Mouse (Mus musculus) c-Kit-positive CD71-positive TER-119-negative erythroid progenitor cells, embryonic 14.5 days (primary cell): ENCODE results near the gene Akr1c13.
"Not testable (repeated sequence)": the region's sequence is repeated elsewhere in the genome, so short reads cannot be mapped to it uniquely, and the experiment has no call there.

Experiments used
- DNase-seq: peaks from one replicate; pipeline ENCODE4 v3.0.0-alpha.2; 2013; ENCODE audit warnings: low read depth

The Akr1c13 gene

GRCm38 (mm10) chr13:4190904-4191303 is at the start of gene Akr1c13:
Akr1c13 (plus strand) TSS chr13:4191150.
- DNase-seq: no peak

DNA sequence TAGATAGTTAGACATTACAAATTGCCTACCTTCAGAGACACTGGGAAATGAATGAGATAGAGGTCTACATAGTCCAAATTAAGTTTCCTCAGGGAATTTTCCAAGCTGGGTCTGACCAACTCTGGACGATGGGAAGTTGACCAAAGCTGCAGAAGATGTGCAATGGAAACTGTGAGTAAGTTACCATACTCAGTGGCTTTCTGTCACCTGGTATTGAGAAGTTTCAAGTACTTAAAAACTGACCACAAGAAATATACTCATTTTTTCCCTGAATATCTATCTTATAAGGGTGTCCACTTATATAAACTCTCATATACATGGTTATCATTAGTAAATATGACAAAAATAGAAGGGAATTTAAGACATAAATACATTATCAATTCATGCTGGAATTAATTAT is 46.7 kb upstream of the Akr1c13 start:
- DNase-seq: no peak

- DNase-seq: no peak
Measured at GRCm38 (mm10) chr13:4150518-4150917, 40.4 kb upstream of the Akr1c13 start, which contains the start of gene Akr1c18. Akr1c18 (minus strand) TSS chr13:4150654.

- no peak for DNase-seq
Measured at GRCm38 (mm10) chr13:4152908-4153307, 38.0 kb upstream of the Akr1c13 start.

DNA sequence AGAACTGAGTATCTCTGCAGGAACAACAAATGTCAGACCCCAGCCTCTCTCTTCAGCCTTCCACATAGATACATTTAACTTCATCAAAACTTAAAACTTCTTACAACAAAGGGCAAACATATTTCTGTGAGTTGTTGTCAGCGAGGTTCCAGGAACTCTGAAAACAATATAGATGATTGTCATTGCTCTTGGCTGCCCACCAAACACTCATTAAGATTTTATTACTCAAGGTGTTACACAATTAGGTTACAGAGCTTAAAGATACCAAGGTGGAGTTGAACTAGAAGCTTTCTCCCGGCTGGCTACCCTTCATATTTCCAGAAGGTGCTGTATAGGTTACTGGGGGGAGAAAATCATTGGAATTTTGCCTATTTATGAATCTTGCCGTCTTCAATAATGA is 37.4 kb upstream of the Akr1c13 start:
- DNase-seq: no peak

GRCm38 (mm10) chr13:4155286-4155685 is 35.7 kb upstream of the Akr1c13 start:
- DNase-seq: no peak

DNA sequence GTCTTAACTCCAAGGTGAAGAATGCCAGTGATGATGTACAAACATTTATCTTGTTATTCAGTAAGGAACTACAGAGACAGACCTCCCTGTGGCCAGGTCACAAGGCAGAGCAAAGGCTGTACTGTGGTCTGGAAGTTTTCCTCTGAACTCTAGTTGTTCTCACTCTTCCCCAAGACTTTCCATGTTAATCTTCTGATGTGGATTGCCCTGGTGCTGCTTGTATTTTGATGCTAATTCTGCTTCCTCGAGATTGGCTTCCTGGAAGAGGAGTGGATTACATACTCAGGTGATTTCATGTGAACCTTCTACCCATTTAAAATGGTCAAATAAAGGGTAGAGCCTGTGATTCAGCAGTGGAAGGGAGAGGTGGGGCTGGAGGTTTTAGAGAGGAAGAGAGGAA is 22.9 kb upstream of the Akr1c13 start:
- no peak for DNase-seq

DNA sequence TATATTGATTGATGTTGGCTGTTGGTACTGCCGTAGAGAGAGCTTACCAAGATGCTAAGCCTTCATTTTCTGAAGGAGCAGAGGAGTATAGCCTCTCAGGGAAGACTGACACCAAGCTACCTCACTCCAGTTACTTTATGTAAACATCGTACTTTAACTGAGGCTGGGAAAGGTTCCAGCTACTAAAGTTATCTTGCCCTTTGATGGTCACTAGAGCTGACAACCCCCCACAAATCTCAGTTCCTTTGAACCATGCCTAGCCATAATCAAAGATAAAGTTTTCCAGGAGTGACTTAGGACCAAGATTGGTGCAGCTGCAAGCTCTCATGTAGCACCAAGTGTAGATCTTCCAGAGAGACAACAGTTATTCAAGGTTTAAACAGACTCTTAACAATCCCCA is 18.0 kb upstream of the Akr1c13 start:
- no peak for DNase-seq

- not testable (repeated sequence) for DNase-seq
Measured at GRCm38 (mm10) chr13:4181321-4181720, 9.6 kb upstream of the Akr1c13 start.

DNA sequence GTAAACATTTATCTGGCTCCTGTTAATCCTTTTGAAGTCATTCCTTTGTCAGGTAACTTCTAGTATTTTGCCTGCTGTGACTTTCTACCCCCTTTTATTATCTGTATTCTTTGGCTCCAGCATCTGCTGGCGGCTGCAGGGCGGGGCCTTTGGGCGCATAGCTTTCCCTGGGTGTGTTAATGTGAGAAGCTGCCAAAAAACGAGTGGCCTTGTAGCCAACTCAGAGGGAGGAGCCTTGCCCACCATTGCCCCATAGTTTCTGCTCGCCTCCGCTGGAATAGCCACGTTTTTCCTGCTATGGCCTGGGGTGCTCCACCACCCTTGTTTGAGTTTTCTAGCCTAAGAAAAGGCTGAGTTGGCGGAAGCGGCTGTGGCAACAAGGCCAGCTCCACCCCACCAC is 7.8 kb upstream of the Akr1c13 start:
- DNase-seq: no peak

DNA sequence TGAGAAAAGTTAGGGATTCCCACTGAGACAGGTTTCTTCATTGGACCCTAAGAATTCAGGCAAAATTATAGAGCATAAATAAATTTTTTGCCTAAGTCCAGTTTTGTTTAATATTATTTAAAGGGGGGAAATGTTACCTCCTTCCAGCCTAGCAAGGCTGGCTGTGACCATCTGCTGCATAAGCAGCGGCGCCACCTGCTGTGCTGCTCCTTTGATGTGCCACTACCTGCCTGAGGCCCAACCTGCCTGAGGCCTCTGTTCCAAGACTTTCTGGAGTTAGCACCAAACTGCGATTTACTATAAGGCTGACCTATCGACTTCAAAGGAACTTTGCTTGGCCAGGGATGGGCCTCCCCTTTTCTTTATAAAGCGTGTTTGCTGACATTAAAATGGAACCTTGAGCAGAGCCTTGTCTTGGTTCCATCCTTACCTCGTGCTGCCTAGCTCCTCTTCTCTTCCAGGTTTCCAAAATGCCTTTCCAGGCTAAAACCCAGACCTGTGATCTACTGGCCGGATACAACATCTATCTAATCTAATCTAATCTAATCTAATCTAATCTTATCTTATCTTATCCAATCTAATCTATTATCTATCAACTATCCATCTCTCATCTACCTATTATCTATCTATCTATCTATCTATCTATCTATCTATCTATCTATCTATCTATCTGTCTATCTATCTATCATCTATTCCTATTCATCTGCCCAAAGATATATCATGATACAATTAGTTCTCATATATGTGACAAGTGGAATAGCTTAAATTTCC is 4.1 kb upstream of the Akr1c13 start:
- DNase-seq: not testable (repeated sequence)

- DNase-seq: no peak
Measured at GRCm38 (mm10) chr13:4188174-4188573, 2.8 kb upstream of the Akr1c13 start.

DNA sequence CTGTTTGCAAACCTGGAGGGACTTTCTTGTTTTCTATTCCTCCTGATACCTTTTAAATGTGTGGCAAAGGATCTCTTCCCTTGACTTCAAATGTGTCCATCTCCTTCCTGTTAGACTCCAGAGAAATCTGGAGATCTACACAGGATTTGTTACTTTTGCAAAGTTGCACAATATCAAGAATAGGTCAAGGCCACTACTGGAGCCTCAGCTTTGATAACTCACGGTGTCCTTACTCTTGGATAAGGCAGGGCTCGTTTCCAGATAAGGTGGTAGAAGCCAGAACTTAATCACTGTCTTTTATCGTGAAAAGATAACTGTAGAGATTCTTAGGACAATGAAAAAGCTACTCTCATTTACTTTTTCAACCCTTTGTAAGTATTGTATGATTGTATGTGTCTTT is 1.6 kb downstream of the Akr1c13 start:
- DNase-seq: no peak

DNA sequence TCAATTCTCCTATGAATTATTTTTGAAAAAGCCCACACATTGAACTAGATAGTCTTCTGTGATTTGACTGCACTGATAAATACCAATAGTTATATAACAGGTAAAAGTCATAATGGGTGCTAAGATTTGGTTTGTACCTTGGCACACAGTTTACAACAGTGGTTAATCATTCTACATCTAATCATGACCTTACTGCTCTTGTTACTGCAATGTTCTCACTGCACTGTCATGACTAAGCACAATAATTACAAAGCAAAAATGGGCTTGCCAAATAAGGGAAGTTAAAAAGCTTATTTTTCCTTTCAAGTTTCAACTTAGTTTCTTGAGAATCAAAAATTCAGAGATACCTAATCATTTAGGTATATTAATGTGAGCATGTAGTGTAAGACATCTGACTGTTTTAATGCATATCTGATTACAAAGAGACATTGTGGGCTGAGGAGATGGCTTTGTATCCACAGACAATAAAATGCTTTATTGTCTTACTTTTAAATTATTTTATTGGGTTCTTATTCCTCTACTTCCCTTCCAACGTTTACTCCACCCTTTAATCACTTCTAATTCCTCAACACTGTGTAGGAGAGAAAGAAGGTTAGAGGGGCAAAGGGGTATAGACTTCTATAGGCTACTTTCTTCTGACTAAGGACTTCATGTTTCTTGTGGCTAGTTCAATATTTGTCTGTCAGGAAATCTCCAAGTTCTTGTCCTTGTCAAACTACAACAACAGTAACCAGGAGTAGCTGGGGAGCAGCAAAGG is 15.4 kb downstream of the Akr1c13 start:
- DNase-seq: no peak

DNA sequence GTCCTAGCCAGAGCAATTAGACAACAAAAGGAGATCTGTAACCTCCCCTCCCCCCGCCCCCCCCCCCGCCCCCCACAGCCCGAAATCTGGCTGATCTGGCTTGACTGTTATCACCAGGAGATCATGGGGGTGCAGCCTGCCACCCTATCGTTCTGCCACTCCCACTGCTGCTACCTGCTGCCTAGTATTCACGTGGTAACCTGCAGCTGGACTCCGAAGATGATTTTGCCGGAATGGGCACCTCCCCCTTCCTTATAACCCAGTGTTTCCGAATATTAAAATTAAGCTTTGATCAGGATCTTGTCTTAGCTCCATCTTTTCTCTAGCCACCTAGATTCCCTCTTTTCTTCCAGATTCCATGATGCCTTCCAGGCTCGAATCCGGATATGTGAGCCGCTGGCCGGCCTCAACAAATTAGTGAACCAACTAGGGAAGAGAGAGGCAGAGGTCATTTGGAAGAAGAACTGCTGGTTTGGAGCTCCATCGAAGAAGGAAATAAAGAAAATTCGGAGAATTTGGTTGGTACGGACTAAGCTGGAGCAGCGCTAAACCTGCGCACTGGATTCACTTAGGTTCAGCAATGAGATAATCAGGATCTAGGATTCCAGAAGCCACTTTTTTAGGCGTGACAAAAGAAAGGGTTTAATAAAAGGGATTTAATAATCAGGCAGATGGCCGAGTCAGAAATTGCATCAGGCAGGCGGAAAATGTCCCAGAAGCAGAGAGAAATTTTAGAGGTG is 20.8 kb downstream of the Akr1c13 start:
- no peak for DNase-seq

- no peak for DNase-seq
Measured at GRCm38 (mm10) chr13:4212309-4212708, 21.4 kb downstream of the Akr1c13 start.

DNA sequence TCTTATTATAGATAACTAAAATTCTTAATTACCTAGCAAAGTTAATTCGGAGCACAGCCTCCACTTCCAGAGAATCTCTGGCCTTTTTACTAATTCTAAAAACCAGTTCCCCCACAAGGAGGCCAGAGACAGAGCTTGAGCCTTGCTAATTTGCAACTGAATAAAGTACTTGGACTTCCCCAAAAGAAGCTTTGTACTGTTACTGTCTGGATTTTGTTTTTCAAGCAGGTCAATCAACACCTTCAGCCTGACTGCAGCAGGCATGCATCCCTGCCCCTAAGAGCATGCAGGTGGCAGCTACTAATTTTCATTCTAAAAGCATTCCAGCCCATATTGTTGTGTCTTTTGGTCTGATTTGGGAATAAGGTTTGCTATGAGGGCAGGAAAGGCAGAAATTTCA is 24.5 kb downstream of the Akr1c13 start:
- DNase-seq: not testable (repeated sequence)

DNA sequence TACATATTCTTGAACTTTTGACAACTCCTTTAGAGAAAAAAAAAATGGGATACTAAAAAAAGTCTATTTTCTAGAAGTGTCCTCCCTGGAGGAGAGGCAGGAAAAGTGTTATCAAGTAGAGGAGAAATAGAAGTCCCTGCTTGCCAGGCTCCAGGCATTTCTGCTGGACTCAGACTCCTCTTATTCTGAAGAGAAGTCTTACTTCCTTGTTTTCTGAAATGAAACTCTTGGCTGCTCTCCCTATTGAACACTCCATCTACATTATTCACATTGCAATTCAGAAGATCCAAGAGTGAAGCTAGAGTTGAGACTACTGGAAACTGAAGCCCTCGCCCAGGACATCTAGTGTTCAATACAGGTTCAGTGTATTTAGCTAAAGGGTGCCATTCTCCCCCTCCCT is 37.5 kb downstream of the Akr1c13 start, which contains the start of gene Akr1c19:
Akr1c19 (plus strand) TSS at position 260 of the 400 bp plus-strand sequence.
- no peak for DNase-seq

DNA sequence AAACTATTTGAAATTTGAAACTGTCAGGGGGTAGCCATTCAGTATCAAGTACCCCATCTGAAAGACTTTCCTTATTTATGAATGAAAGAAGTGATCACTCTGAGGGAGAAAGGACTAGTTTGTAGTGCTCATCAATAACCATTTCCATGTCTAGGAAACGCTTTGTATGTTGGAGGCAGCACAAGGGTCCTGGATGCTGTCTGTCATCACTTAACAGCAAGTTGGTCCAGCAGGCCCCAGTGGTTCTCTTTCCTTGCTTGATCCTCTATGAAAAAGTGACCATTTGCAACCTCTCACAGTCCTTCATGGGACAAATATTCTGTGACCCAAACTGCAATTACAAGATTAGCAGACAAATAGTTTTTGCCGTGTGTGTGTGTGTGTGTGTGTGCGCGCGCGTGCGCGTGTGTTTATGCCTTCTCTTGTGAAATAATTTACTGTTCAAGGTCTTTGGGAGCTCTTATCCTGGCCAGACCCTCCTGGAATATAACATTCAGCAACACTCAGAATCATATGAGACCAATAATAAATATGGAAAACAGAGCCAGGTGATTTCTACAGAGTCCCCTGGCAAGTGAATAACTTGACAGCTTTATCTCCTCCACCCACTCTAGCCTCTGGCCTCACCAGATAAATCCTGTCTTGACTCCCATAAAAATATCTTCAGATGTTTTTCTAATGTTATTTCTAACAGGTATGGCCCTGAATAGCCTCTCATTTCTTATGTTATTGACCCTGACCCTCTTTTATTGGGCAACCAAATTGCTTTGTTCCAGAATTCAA is 40.1 kb downstream of the Akr1c13 start:
- DNase-seq: no peak

DNA sequence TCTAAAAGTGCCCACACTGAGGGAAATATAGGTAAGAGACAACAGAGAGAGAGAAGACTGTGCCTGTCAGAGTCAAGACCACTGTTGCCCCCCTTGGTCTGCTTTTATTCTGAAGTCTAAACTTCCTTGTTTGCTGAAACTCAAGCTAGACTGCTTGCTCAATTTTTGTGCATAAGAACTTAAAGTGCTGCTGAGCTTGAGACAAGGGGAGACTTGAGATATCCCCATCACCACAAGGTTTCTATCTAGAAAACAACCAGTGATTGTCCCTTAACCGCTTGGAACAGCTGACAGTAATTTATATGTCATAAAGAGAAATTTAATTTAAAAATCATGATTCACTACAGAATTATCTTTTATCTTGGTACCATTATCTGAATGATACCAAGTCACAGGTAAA is 42.2 kb downstream of the Akr1c13 start:
- DNase-seq: no peak

GRCm38 (mm10) chr13:4233536-4234172 is 42.7 kb downstream of the Akr1c13 start:
- DNase-seq: no peak
